ENCODE assay signal across 7 mouse cellular contexts in genomic region chr17:35840561-35840960, GRCm38 (mm10). TPM values are rescaled to one million over a fixed set of nuclear protein-coding genes. Genes with fewer than 3 reads are reported as not detected.
DNase-seq lines count a peak whose midpoint lies in the region; ATAC-seq and TF ChIP-seq lines count a peak whose summit lies in the region.

No protein-coding gene starts in this region.

- peak overlapping the region; percentile 68 for H3K4me3 ChIP-seq in lung, embryonic 14.5 days (ENCODE audit: low read depth, low read length)
- H3K4me3 ChIP-seq in embryonic facial prominence, embryonic 15.5 days (replicated peaks): peak overlapping the region; percentile 67
- 0 out of 2 replicates have a peak overlapping the region, but pooled peaks have one; percentile 18 for H3K4me3 ChIP-seq in limb, embryonic 11.5 days (ENCODE audit: low read depth, low read length)
- peak overlapping the region; percentile 37; the same call in 1 of the 2 replicates for H3K4me3 ChIP-seq in olfactory bulb, adult 2 months (ENCODE audit: insufficient read depth, low read depth, low read length)

- WGBS in lung, embryonic 14.5 days: 47% methylated on average over 14 of the region's 14 CpGs
- 51% methylated on average over 14 of the region's 14 CpGs for WGBS in embryonic facial prominence, embryonic 15.5 days
- WGBS in limb, embryonic 11.5 days: 57% methylated on average over 14 of the region's 14 CpGs
- 49% methylated on average over 14 of the region's 14 CpGs for WGBS in olfactory bulb, adult 2 months

- no peak for ATAC-seq in lung, embryonic 14.5 days (ENCODE audit: insufficient read depth)
- no peak for ATAC-seq in embryonic facial prominence, embryonic 15.5 days (ENCODE audit: insufficient number of reproducible peaks, low FRiP score, low TSS enrichment, low read depth)
- no peak for ATAC-seq in limb, embryonic 11.5 days (ENCODE audit: insufficient number of reproducible peaks, low FRiP score, low TSS enrichment, low read depth)
- no peak for ATAC-seq in megakaryocyte-erythroid progenitor cell, adult 5-6 weeks (replicated peaks; ENCODE audit: low FRiP score, low TSS enrichment, poor library complexity, severe bottlenecking)

- TF ChIP-seq POLR2A in olfactory bulb, adult 2 months (IDR thresholded peaks at IDR 0.05; ENCODE audit: insufficient read depth, low read depth, low read length): no peak

- H3K4me1 ChIP-seq in lung, embryonic 14.5 days (ENCODE audit: insufficient read depth): peaks cover 4% of the 10 kb centered on the region
- H3K4me1 ChIP-seq in embryonic facial prominence, embryonic 15.5 days: peaks cover 23% of the 10 kb centered on the region
- H3K4me1 ChIP-seq in limb, embryonic 11.5 days (ENCODE audit: control insufficient read depth, insufficient read depth, low read length): peaks cover 6% of the 10 kb centered on the region
- peaks cover 12% of the 10 kb centered on the region; the same call in 1 of the 2 replicates for H3K4me1 ChIP-seq in olfactory bulb, adult 2 months (ENCODE audit: control insufficient read depth, insufficient read depth, low read length)

- TF ChIP-seq CTCF in lung, embryonic 14.5 days (IDR thresholded peaks at IDR 0.05; ENCODE audit: low read depth): no peak
- no peak for TF ChIP-seq CTCF in olfactory bulb, adult 2 months (IDR thresholded peaks at IDR 0.05; ENCODE audit: insufficient read depth, low read depth, low read length)

- H3K9me3 ChIP-seq in lung, embryonic 14.5 days (ENCODE audit: low read depth, low read length): no peaks in the 10 kb centered on the region
- no peaks in the 10 kb centered on the region for H3K9me3 ChIP-seq in embryonic facial prominence, embryonic 15.5 days (replicated peaks)
- no peaks in the 10 kb centered on the region for H3K9me3 ChIP-seq in limb, embryonic 11.5 days (ENCODE audit: control insufficient read depth, low read length)

- peak overlapping the region; percentile 55 for H3K4me2 ChIP-seq in lung, embryonic 14.5 days
- peak overlapping the region; percentile 68 for H3K4me2 ChIP-seq in embryonic facial prominence, embryonic 15.5 days (replicated peaks)
- H3K4me2 ChIP-seq in limb, embryonic 11.5 days (ENCODE audit: low read depth, severe bottlenecking): peak overlapping the region; percentile 43; the same call in 1 of the 2 replicates

- DNase-seq in lung, embryonic 14.5 days: no peak
- no peak for DNase-seq in lung, postnatal 36 days
- no peak for DNase-seq in limb, embryonic 11.5 days (ENCODE audit: low spot score)
- DNase-seq in frontal cortex, postnatal 36 days (ENCODE audit: low spot score in 2 of 2): no peak

- peak overlapping the region; percentile 23 for H3K9ac ChIP-seq in lung, embryonic 14.5 days
- no peak overlapping the region for H3K9ac ChIP-seq in embryonic facial prominence, embryonic 15.5 days
- no peak overlapping the region for H3K9ac ChIP-seq in limb, embryonic 11.5 days (ENCODE audit: low read length)

- H3K27ac ChIP-seq in lung, embryonic 14.5 days (ENCODE audit: low read depth): peak overlapping the region; percentile 83
- peak overlapping the region; percentile 75 for H3K27ac ChIP-seq in embryonic facial prominence, embryonic 15.5 days (replicated peaks)
- H3K27ac ChIP-seq in limb, embryonic 11.5 days (replicated peaks; ENCODE audit: low read depth, low read length): no peak overlapping the region
- H3K27ac ChIP-seq in olfactory bulb, adult 2 months (ENCODE audit: insufficient read depth, low read depth, low read length): no peak overlapping the region

- peaks cover 30% of the 10 kb centered on the region for H3K36me3 ChIP-seq in lung, embryonic 14.5 days (ENCODE audit: insufficient read depth)
- H3K36me3 ChIP-seq in embryonic facial prominence, embryonic 15.5 days: peaks cover 17% of the 10 kb centered on the region
- H3K36me3 ChIP-seq in limb, embryonic 11.5 days (ENCODE audit: control insufficient read depth, insufficient read depth, low read length): peaks cover 8% of the 10 kb centered on the region

- H3K27me3 ChIP-seq in lung, embryonic 14.5 days (ENCODE audit: insufficient read depth, low read length): no peaks in the 10 kb centered on the region
- H3K27me3 ChIP-seq in embryonic facial prominence, embryonic 15.5 days: no peaks in the 10 kb centered on the region
- no peaks in the 10 kb centered on the region for H3K27me3 ChIP-seq in limb, embryonic 11.5 days (ENCODE audit: control insufficient read depth, insufficient read depth, low read length)

RNA-seq across cellular contexts. Expression of gene Mdc1, which starts 0.8 kb away (rescaled TPM):
- polyA plus RNA-seq in lung, embryonic 14.5 days (2014; fragmentation: Nextera tagmentation; extraction: Ambion mirVana): 19.5 and 21.6 TPM in 2 replicates
- 12.0 and 16.1 TPM in 2 replicates for polyA plus RNA-seq in embryonic facial prominence, embryonic 15.5 days (2015; fragmentation: Nextera tagmentation; extraction: Ambion mirVana)
- 20.7 and 23.5 TPM in 2 replicates for polyA plus RNA-seq in limb, embryonic 11.5 days (2014; fragmentation: Nextera tagmentation; extraction: Ambion mirVana)
- polyA plus RNA-seq in olfactory bulb, adult 2 months (2012; ENCODE audit: insufficient read depth, insufficient read length, low replicate concordance, missing spikeins): 41.3 TPM in 1 of 2 replicates, not detected in the other
- total RNA-seq in megakaryocyte-erythroid progenitor cell, adult 5-6 weeks (2014; fragmentation: Nextera tagmentation): 71.8 and 74.8 TPM in 2 replicates
- 18.4 and 19.8 TPM in 2 replicates for total RNA-seq in megakaryocyte-erythroid progenitor cell, adult 5-6 weeks (2017)

RNA-seq across cellular contexts. Expression of gene Tubb5, which starts 2.5 kb away (rescaled TPM):
- 1,155 and 1,206 TPM in 2 replicates for polyA plus RNA-seq in lung, embryonic 14.5 days (2014; fragmentation: Nextera tagmentation; extraction: Ambion mirVana)
- polyA plus RNA-seq in embryonic facial prominence, embryonic 15.5 days (2015; fragmentation: Nextera tagmentation; extraction: Ambion mirVana): 823 TPM in 2 replicates
- 1,416 and 1,443 TPM in 2 replicates for polyA plus RNA-seq in limb, embryonic 11.5 days (2014; fragmentation: Nextera tagmentation; extraction: Ambion mirVana)
- polyA plus RNA-seq in olfactory bulb, adult 2 months (2012; ENCODE audit: insufficient read depth, insufficient read length, low replicate concordance, missing spikeins): 228 and 580 TPM in 2 replicates
- 823 and 947 TPM in 2 replicates for total RNA-seq in megakaryocyte-erythroid progenitor cell, adult 5-6 weeks (2014; fragmentation: Nextera tagmentation)
- total RNA-seq in megakaryocyte-erythroid progenitor cell, adult 5-6 weeks (2017): 678 and 844 TPM in 2 replicates

RNA-seq across cellular contexts. Expression of gene Flot1, which starts 17.5 kb away (rescaled TPM):
- 30.9 and 32.5 TPM in 2 replicates for polyA plus RNA-seq in lung, embryonic 14.5 days (2014; fragmentation: Nextera tagmentation; extraction: Ambion mirVana)
- 64.4 and 72.6 TPM in 2 replicates for polyA plus RNA-seq in embryonic facial prominence, embryonic 15.5 days (2015; fragmentation: Nextera tagmentation; extraction: Ambion mirVana)
- 47.1 and 47.8 TPM in 2 replicates for polyA plus RNA-seq in limb, embryonic 11.5 days (2014; fragmentation: Nextera tagmentation; extraction: Ambion mirVana)
- polyA plus RNA-seq in olfactory bulb, adult 2 months (2012; ENCODE audit: insufficient read depth, insufficient read length, low replicate concordance, missing spikeins): not detected in 2 replicates
- 68.3 and 99.7 TPM in 2 replicates for total RNA-seq in megakaryocyte-erythroid progenitor cell, adult 5-6 weeks (2014; fragmentation: Nextera tagmentation)
- 73.0 and 82.4 TPM in 2 replicates for total RNA-seq in megakaryocyte-erythroid progenitor cell, adult 5-6 weeks (2017)

RNA-seq across cellular contexts. Expression of gene Ier3, which starts 19.1 kb away (rescaled TPM):
- polyA plus RNA-seq in lung, embryonic 14.5 days (2014; fragmentation: Nextera tagmentation; extraction: Ambion mirVana): 5.0 and 7.1 TPM in 2 replicates
- polyA plus RNA-seq in embryonic facial prominence, embryonic 15.5 days (2015; fragmentation: Nextera tagmentation; extraction: Ambion mirVana): 28.7 and 30.2 TPM in 2 replicates
- polyA plus RNA-seq in limb, embryonic 11.5 days (2014; fragmentation: Nextera tagmentation; extraction: Ambion mirVana): 2.7 and 3.1 TPM in 2 replicates
- polyA plus RNA-seq in olfactory bulb, adult 2 months (2012; ENCODE audit: insufficient read depth, insufficient read length, low replicate concordance, missing spikeins): not detected in 2 replicates
- 9.4 and 18.1 TPM in 2 replicates for total RNA-seq in megakaryocyte-erythroid progenitor cell, adult 5-6 weeks (2014; fragmentation: Nextera tagmentation)
- total RNA-seq in megakaryocyte-erythroid progenitor cell, adult 5-6 weeks (2017): 16.1 and 18.2 TPM in 2 replicates

RNA-seq across cellular contexts. Expression of gene Nrm, which starts 20.6 kb away (rescaled TPM):
- 69.2 and 72.0 TPM in 2 replicates for polyA plus RNA-seq in lung, embryonic 14.5 days (2014; fragmentation: Nextera tagmentation; extraction: Ambion mirVana)
- 53.2 and 55.2 TPM in 2 replicates for polyA plus RNA-seq in embryonic facial prominence, embryonic 15.5 days (2015; fragmentation: Nextera tagmentation; extraction: Ambion mirVana)
- polyA plus RNA-seq in limb, embryonic 11.5 days (2014; fragmentation: Nextera tagmentation; extraction: Ambion mirVana): 55.6 and 56.4 TPM in 2 replicates
- polyA plus RNA-seq in olfactory bulb, adult 2 months (2012; ENCODE audit: insufficient read depth, insufficient read length, low replicate concordance, missing spikeins): not detected in 2 replicates
- 27.0 and 32.4 TPM in 2 replicates for total RNA-seq in megakaryocyte-erythroid progenitor cell, adult 5-6 weeks (2014; fragmentation: Nextera tagmentation)
- 15.0 and 26.4 TPM in 2 replicates for total RNA-seq in megakaryocyte-erythroid progenitor cell, adult 5-6 weeks (2017)

Comparison
In these comparisons a context has a peak if more than half of its experiments do, and no peak if none do; other contexts are left out.
1. H3K27ac ChIP-seq: peak in lung, embryonic 14.5 days (single experiment) and embryonic facial prominence, embryonic 15.5 days (single experiment); none in limb, embryonic 11.5 days (single experiment) and olfactory bulb, adult 2 months (single experiment).
2. H3K4me3 ChIP-seq: peak in every context shown above with its lines; median percentile 68 in lung, embryonic 14.5 days; 67 in embryonic facial prominence, embryonic 15.5 days; 37 in olfactory bulb, adult 2 months; 18 in limb, embryonic 11.5 days.
3. Peak in every context shown above with its lines, with median percentiles within 50 percentile points of each other: H3K4me2 ChIP-seq.